Mouse (Mus musculus) erythroblast, embryonic 14.5 days (primary cell): ENCODE data around the gene Cstad.

ENCODE experiments used
- GATA1 ChIP-seq: IDR thresholded peaks from 2 replicates; pipeline ENCODE4 v1.6.1; 2012; ENCODE audit warnings: low read length, inconsistent platforms, mixed read lengths
- TAL1 ChIP-seq: IDR thresholded peaks from 3 replicates; pipeline ENCODE4 v1.6.1; 2012; ENCODE audit warnings: low read length, inconsistent platforms, mixed read lengths

GRCm38 (mm10) chr2:30553851-30554540 lies 40.8 kb upstream of the Cstad start:
- TF ChIP-seq GATA1, result no peak
- no peak for TF ChIP-seq TAL1
